Mouse (Mus musculus): ENCODE measurements around the gene Tspan7. TPM values are rescaled to one million over a fixed set of nuclear protein-coding genes. Genes with fewer than 3 reads are reported as not detected.

Gene Tspan7
- total and polyA plus RNA-seq, 2 experiments: 12.7 to 27.0 TPM

DNA sequence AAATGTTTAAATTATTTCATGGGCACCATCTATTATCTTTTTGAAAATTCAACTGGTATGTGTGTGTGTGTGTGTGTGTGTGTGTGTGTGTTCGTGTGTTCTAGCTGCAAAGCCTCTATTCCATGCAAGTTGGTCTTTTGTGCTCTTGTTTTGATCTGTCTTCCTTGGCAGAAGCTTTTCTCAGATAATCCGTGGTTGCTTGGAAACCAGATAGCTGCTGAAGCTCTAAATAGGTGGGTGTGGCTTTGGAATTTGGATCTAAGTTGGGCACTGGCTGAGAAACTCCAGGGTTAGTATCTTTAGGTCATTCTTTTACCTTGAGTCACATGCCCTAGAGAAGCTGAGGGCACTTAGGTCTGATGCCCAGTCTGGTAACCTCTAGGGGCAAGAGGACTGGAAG, 50.5 kb downstream of the Tspan7 start:
- Histone ChIP-seq H3K36me3 (ENCODE audit: control insufficient read depth, insufficient read depth, low read length) (no peaks in the 10 kb centered on the region), H3K4me1 (ENCODE audit: control insufficient read depth, insufficient read depth, low read length) (peaks cover 3% of the 10 kb centered on the region; the same call in 1 of the 2 replicates), H3K27me3 (ENCODE audit: control insufficient read depth, insufficient read depth, low read length) (no peaks in the 10 kb centered on the region), H3K79me2 (ENCODE audit: control insufficient read depth, insufficient read depth, low read length) (no peaks in the 10 kb centered on the region), H3K9ac (ENCODE audit: low read depth, low read length) (no peak overlapping the region), H3K27ac (replicated peaks; ENCODE audit: insufficient read depth, low read depth, low read length) (no peak overlapping the region), H3K4me3 (ENCODE audit: insufficient read depth, low read depth, low read length) (no peak overlapping the region)
- no peak for TF ChIP-seq POLR2A (IDR thresholded peaks at IDR 0.05; ENCODE audit: extremely low read depth, insufficient read depth, low read length)
- TF ChIP-seq CTCF (IDR thresholded peaks at IDR 0.05; ENCODE audit: low read depth, low read length): no peak
- no peak for DNase-seq (ENCODE audit: extremely low read depth, low read depth, low spot score)
- WGBS: 60% methylated on average over 2 of the region's 2 CpGs

GRCm38 (mm10) chrX:10539009-10539408, 54.1 kb downstream of the Tspan7 start:
- TF ChIP-seq POLR2A (IDR thresholded peaks at IDR 0.05; ENCODE audit: extremely low read depth, insufficient read depth, low read length) (no peak), CTCF (IDR thresholded peaks at IDR 0.05; ENCODE audit: low read depth, low read length) (no peak)
- Histone ChIP-seq H3K4me1 (ENCODE audit: control insufficient read depth, insufficient read depth, low read length) (peaks cover 3% of the 10 kb centered on the region; the same call in 1 of the 2 replicates), H3K36me3 (ENCODE audit: control insufficient read depth, insufficient read depth, low read length) (no peaks in the 10 kb centered on the region), H3K9ac (ENCODE audit: low read depth, low read length) (no peak overlapping the region), H3K27ac (replicated peaks; ENCODE audit: insufficient read depth, low read depth, low read length) (peak overlapping the region; percentile 74; the same call in 1 of the 2 replicates), H3K4me3 (ENCODE audit: insufficient read depth, low read depth, low read length) (no peak overlapping the region), H3K27me3 (ENCODE audit: control insufficient read depth, insufficient read depth, low read length) (no peaks in the 10 kb centered on the region), H3K79me2 (ENCODE audit: control insufficient read depth, insufficient read depth, low read length) (no peaks in the 10 kb centered on the region)
- no peak for DNase-seq (ENCODE audit: extremely low read depth, low read depth, low spot score)
- 49% methylated on average over 2 of the region's 2 CpGs for WGBS

- Histone ChIP-seq H3K27me3 (ENCODE audit: control insufficient read depth, insufficient read depth, low read length) (no peaks in the 10 kb centered on the region), H3K4me1 (ENCODE audit: control insufficient read depth, insufficient read depth, low read length) (peaks cover 3% of the 10 kb centered on the region; the same call in 1 of the 2 replicates), H3K27ac (replicated peaks; ENCODE audit: insufficient read depth, low read depth, low read length) (peak overlapping the region; percentile 74), H3K79me2 (ENCODE audit: control insufficient read depth, insufficient read depth, low read length) (no peaks in the 10 kb centered on the region), H3K4me3 (ENCODE audit: insufficient read depth, low read depth, low read length) (no peak overlapping the region), H3K36me3 (ENCODE audit: control insufficient read depth, insufficient read depth, low read length) (no peaks in the 10 kb centered on the region), H3K9ac (ENCODE audit: low read depth, low read length) (no peak overlapping the region)
- TF ChIP-seq POLR2A (IDR thresholded peaks at IDR 0.05; ENCODE audit: extremely low read depth, insufficient read depth, low read length) (no peak), CTCF (IDR thresholded peaks at IDR 0.05; ENCODE audit: low read depth, low read length) (no peak)
- 12% methylated on average over 6 of the region's 6 CpGs for WGBS
- DNase-seq (ENCODE audit: extremely low read depth, low read depth, low spot score): no peak
These were observed 54.7 kb downstream of the Tspan7 start for GRCm38 (mm10) chrX:10539482-10540166.

DNA sequence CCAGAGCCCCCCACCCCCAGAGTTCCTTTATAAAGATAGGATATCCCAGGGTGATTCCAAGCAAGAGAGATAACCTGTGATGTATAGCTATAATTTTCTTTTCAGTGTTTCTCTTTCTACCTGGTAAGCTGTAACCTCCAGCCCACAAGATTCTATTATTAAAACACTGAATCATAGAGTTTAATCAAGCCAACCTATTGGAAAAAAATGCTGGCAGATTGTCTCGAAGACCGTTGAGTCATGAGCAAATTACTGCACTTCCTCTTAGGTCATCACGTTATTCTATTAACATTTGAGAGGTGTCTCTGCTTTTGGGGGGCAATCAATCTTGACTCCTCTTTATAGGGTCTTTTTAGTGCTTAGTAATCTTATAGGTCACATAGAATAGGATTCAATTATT, 61.9 kb downstream of the Tspan7 start:
- no peak overlapping the region for H3K4me3 ChIP-seq (ENCODE audit: insufficient read depth, low read depth, low read length)
- WGBS: 80% methylated on average over 3 of the region's 3 CpGs
- no peak overlapping the region for H3K27ac ChIP-seq (replicated peaks; ENCODE audit: insufficient read depth, low read depth, low read length)
- no peak for DNase-seq (ENCODE audit: extremely low read depth, low read depth, low spot score)
- no peaks in the 10 kb centered on the region for H3K79me2 ChIP-seq (ENCODE audit: control insufficient read depth, insufficient read depth, low read length)
- no peaks in the 10 kb centered on the region for H3K36me3 ChIP-seq (ENCODE audit: control insufficient read depth, insufficient read depth, low read length)
- H3K9ac ChIP-seq (ENCODE audit: low read depth, low read length): no peak overlapping the region
- no peaks in the 10 kb centered on the region for H3K27me3 ChIP-seq (ENCODE audit: control insufficient read depth, insufficient read depth, low read length)
- TF ChIP-seq POLR2A (IDR thresholded peaks at IDR 0.05; ENCODE audit: extremely low read depth, insufficient read depth, low read length): no peak
- no peak for TF ChIP-seq CTCF (IDR thresholded peaks at IDR 0.05; ENCODE audit: low read depth, low read length)
- H3K4me1 ChIP-seq (ENCODE audit: control insufficient read depth, insufficient read depth, low read length): no peaks in the 10 kb centered on the region

DNA sequence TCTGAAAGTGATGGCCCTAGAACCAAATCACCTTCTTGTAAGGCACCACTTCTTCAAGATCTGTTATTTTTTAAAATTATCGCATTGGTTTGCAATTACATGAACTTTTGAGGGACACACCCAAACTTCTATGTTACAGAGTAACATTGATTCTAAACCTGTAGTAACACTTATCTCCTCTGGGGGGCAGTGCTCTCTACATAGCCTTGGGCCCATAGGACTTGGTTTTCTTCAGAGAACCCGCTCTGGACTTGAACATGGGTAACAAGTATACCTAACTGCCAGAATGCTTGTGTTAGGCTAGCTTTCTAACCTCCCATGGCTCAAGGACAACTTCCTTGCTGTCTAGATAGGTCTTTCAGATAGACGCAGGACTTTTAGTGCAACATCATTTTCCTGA, 64.8 kb downstream of the Tspan7 start:
- 91% methylated on average over 3 of the region's 3 CpGs for WGBS
- Histone ChIP-seq H3K27ac (replicated peaks; ENCODE audit: insufficient read depth, low read depth, low read length) (no peak overlapping the region), H3K4me1 (ENCODE audit: control insufficient read depth, insufficient read depth, low read length) (no peaks in the 10 kb centered on the region), H3K9ac (ENCODE audit: low read depth, low read length) (no peak overlapping the region), H3K27me3 (ENCODE audit: control insufficient read depth, insufficient read depth, low read length) (no peaks in the 10 kb centered on the region), H3K4me3 (ENCODE audit: insufficient read depth, low read depth, low read length) (no peak overlapping the region), H3K36me3 (ENCODE audit: control insufficient read depth, insufficient read depth, low read length) (no peaks in the 10 kb centered on the region), H3K79me2 (ENCODE audit: control insufficient read depth, insufficient read depth, low read length) (no peaks in the 10 kb centered on the region)
- DNase-seq (ENCODE audit: extremely low read depth, low read depth, low spot score): no peak
- no peak for TF ChIP-seq CTCF (IDR thresholded peaks at IDR 0.05; ENCODE audit: low read depth, low read length)

DNA sequence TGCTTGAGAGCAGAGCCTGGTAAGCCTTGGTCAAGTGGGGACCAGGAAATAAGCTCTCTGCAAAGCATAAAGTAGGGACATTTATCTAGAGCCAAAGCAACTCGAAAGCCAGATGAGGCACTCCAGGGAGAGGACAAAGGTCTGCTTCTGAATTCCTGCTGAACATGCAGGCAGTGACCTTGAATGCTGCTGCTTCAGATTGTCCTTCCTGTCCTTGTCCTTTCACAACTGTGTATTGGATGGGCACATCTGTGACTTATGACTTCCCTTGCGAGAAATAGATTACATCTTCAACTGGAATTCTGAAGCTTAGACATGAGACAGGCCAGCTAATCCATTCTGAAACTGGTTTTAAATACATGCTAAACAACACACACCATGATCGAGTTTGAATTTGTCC, 71.9 kb downstream of the Tspan7 start:
- Histone ChIP-seq H3K4me1 (ENCODE audit: control insufficient read depth, insufficient read depth, low read length) (no peaks in the 10 kb centered on the region), H3K36me3 (ENCODE audit: control insufficient read depth, insufficient read depth, low read length) (no peaks in the 10 kb centered on the region), H3K27ac (replicated peaks; ENCODE audit: insufficient read depth, low read depth, low read length) (no peak overlapping the region), H3K79me2 (ENCODE audit: control insufficient read depth, insufficient read depth, low read length) (no peaks in the 10 kb centered on the region), H3K4me3 (ENCODE audit: insufficient read depth, low read depth, low read length) (no peak overlapping the region), H3K27me3 (ENCODE audit: control insufficient read depth, insufficient read depth, low read length) (no peaks in the 10 kb centered on the region), H3K9ac (ENCODE audit: low read depth, low read length) (no peak overlapping the region)
- no peak for DNase-seq (ENCODE audit: extremely low read depth, low read depth, low spot score)
- 52% methylated on average over 3 of the region's 3 CpGs for WGBS
- TF ChIP-seq POLR2A (IDR thresholded peaks at IDR 0.05; ENCODE audit: extremely low read depth, insufficient read depth, low read length) (no peak), CTCF (IDR thresholded peaks at IDR 0.05; ENCODE audit: low read depth, low read length) (no peak)
